Mouse (Mus musculus): ENCODE data around the gene Jam2. TPM values are rescaled to one million over a fixed set of nuclear protein-coding genes. Genes with fewer than 3 reads are reported as not detected.

Jam2 gene
- polyA plus RNA-seq (2012; rRNA removed), result 16.2 and 19.0 TPM in 2 replicates

GRCm38 (mm10) chr16:84774003-84774703 lies at the start of gene Jam2:
Gene Jam2 (plus strand): TSS chr16:84774123.

GRCm38 (mm10) chr16:84735166-84736105 lies 38.5 kb upstream of the Jam2 start, which contains the start of gene Mrpl39:
Gene Mrpl39 (minus strand): TSS chr16:84735742.

GRCm38 (mm10) chr16:84834745-84835440 lies 61.0 kb downstream of the Jam2 start, which contains the start of gene Gabpa:
Gene Gabpa (plus strand): TSS chr16:84834925.

GRCm38 (mm10) chr16:84835441-84835822 lies 61.5 kb downstream of the Jam2 start, which contains the start of gene Atp5j:
Gene Atp5j (minus strand): TSS chr16:84835625.

Other genes starting within 250 kb of the Jam2 start
- gene Mrpl39, start 38.4 kb upstream of the Jam2 start, polyA plus RNA-seq (2012; rRNA removed), result 23.3 and 28.3 TPM in 2 replicates
- gene Gabpa, start 60.8 kb downstream of the Jam2 start, polyA plus RNA-seq (2012; rRNA removed), result 23.1 and 24.3 TPM in 2 replicates
- 341 and 373 TPM in 2 replicates for gene Atp5j, start 61.5 kb downstream of the Jam2 start, polyA plus RNA-seq (2012; rRNA removed)

Data from central nervous system, embryonic 18 days (tissue).